7 mouse cellular contexts compared by ENCODE assay signal in genomic region chr9:83925688-83926041, GRCm38 (mm10). TPM values are rescaled to one million over a fixed set of nuclear protein-coding genes. Genes with fewer than 3 reads are reported as not detected.
A peak's percentile ranks its signal among the peaks of the same experiment; 100 is the strongest.
DNase-seq lines count a peak whose midpoint lies in the region; ATAC-seq and TF ChIP-seq lines count a peak whose summit lies in the region.

No protein-coding gene starts in this region.

- no peak for DNase-seq in limb, embryonic 10.5 days (ENCODE audit: low spot score)
- DNase-seq in testis, postnatal 10 days (ENCODE audit: low spot score), result no peak
- no peak for DNase-seq in embryo, embryonic 10 days (ENCODE audit: low spot score)

- TF ChIP-seq CTCF in embryonic fibroblast, embryonic 13.5 days (IDR thresholded peaks at IDR 0.05; ENCODE audit: borderline replicate concordance, insufficient read depth, low read length), result no peak

- H3K9ac ChIP-seq in stomach, embryonic 14.5 days (replicated peaks; ENCODE audit: low read depth, low read length), result peak overlapping the region; percentile 57

- 69% methylated on average over 4 of the region's 4 CpGs for WGBS in limb, embryonic 10.5 days
- whole genome bisulfite sequencing in stomach, embryonic 14.5 days, result 59% methylated on average over 4 of the region's 4 CpGs

- no peaks in the 10 kb centered on the region; the same call in 1 of the 2 replicates for H3K9me3 ChIP-seq in megakaryocyte, embryonic 14.5 days
- H3K9me3 ChIP-seq in limb, embryonic 10.5 days (replicated peaks), result no peaks in the 10 kb centered on the region
- H3K9me3 ChIP-seq in stomach, embryonic 14.5 days (ENCODE audit: control insufficient read depth, low read depth, low read length), result no peaks in the 10 kb centered on the region

- no peak for ATAC-seq in megakaryocyte, adult 5-6 weeks (ENCODE audit: poor library complexity, severe bottlenecking)
- no peak for ATAC-seq in stomach, embryonic 14.5 days (ENCODE audit: insufficient number of reproducible peaks, insufficient read depth, low FRiP score, low read depth)

- H3K27ac ChIP-seq in embryonic fibroblast, embryonic 13.5 days (ENCODE audit: insufficient read depth, low read length), result no peak overlapping the region
- H3K27ac ChIP-seq in limb, embryonic 10.5 days, result no peak overlapping the region
- no peak overlapping the region for H3K27ac ChIP-seq in stomach, embryonic 14.5 days (ENCODE audit: low read length)

- TF ChIP-seq POLR2A in embryonic fibroblast, embryonic 13.5 days (IDR thresholded peaks at IDR 0.05; ENCODE audit: low read depth, low read length), result no peak

- H3K36me3 ChIP-seq in megakaryocyte, embryonic 14.5 days (replicated peaks; ENCODE audit: low read length), result no peaks in the 10 kb centered on the region
- H3K36me3 ChIP-seq in limb, embryonic 10.5 days, result no peaks in the 10 kb centered on the region
- H3K36me3 ChIP-seq in stomach, embryonic 14.5 days (ENCODE audit: control insufficient read depth, insufficient read depth, low read length), result no peaks in the 10 kb centered on the region

- peak overlapping the region; percentile 74 for H3K4me2 ChIP-seq in stomach, embryonic 14.5 days (replicated peaks; ENCODE audit: low read depth, low read length)

- H3K4me3 ChIP-seq in megakaryocyte, embryonic 14.5 days (replicated peaks), result peak overlapping the region; percentile 94
- H3K4me3 ChIP-seq in embryonic fibroblast, embryonic 13.5 days (ENCODE audit: insufficient read depth, low read length), result peak overlapping the region; percentile 59; the same call in 1 of the 2 replicates
- H3K4me3 ChIP-seq in limb, embryonic 10.5 days, result peak overlapping the region; percentile 81
- peak overlapping the region; percentile 73 for H3K4me3 ChIP-seq in stomach, embryonic 14.5 days (ENCODE audit: low read depth, low read length)

- peaks cover 15% of the 10 kb centered on the region for H3K4me1 ChIP-seq in megakaryocyte, embryonic 14.5 days
- H3K4me1 ChIP-seq in embryonic fibroblast, embryonic 13.5 days (ENCODE audit: control insufficient read depth, insufficient read depth, low read length), result 0 out of 2 replicates have a peak, but pooled peaks cover 2% of the 10 kb centered on the region
- H3K4me1 ChIP-seq in limb, embryonic 10.5 days, result peaks cover 7% of the 10 kb centered on the region
- peaks cover 4% of the 10 kb centered on the region; the same call in 1 of the 2 replicates for H3K4me1 ChIP-seq in stomach, embryonic 14.5 days (ENCODE audit: control insufficient read depth, insufficient read depth, low read length)

- no peaks in the 10 kb centered on the region for H3K27me3 ChIP-seq in megakaryocyte, embryonic 14.5 days (replicated peaks)
- no peaks in the 10 kb centered on the region for H3K27me3 ChIP-seq in limb, embryonic 10.5 days (ENCODE audit: low read depth, poor library complexity, severe bottlenecking)
- no peaks in the 10 kb centered on the region for H3K27me3 ChIP-seq in stomach, embryonic 14.5 days (ENCODE audit: control insufficient read depth, insufficient read depth, low read length)

RNA-seq across cellular contexts. Expression of gene Bckdhb, which starts 0.7 kb away (rescaled TPM):
- 2.8 and 7.3 TPM in 2 replicates for polyA plus RNA-seq in megakaryocyte, embryonic 14.5 days (2012; ENCODE audit: insufficient read depth, low replicate concordance)
- total RNA-seq in megakaryocyte, adult 5-6 weeks (2015), result 5.5 and 8.8 TPM in 2 replicates
- 3.6 and 4.8 TPM in 2 replicates for total RNA-seq in megakaryocyte, adult 5-6 weeks (2017)
- 19.5 and 29.1 TPM in 2 replicates for polyA plus RNA-seq in embryonic fibroblast, embryonic 13.5 days (2011; ENCODE audit: insufficient read length, low read depth, missing spikeins)
- polyA plus RNA-seq in limb, embryonic 10.5 days (2016; fragmentation: Nextera tagmentation; extraction: Ambion mirVana), result 68.6 and 68.7 TPM in 2 replicates
- polyA plus RNA-seq in stomach, embryonic 14.5 days (2014; fragmentation: Nextera tagmentation; extraction: Ambion mirVana), result 50.3 and 55.0 TPM in 2 replicates
